Mouse (Mus musculus) CH12.LX (cell line): Measurements from ENCODE around the gene Gm28053. TPM values are rescaled to one million over a fixed set of nuclear protein-coding genes. Genes with fewer than 3 reads are reported as not detected.
A peak's percentile ranks its signal among the peaks of the same experiment; 100 is the strongest.

Source experiments
- DNase-seq: peaks from one replicate; pipeline ENCODE4 v3.0.0-alpha.2; 2013; ENCODE audit errors: extremely low read depth
- H3K27ac ChIP-seq: 2 replicates; pipeline ENCODE4 v1.5.1; 2012; ENCODE audit warnings: low read depth, mild to moderate bottlenecking, control low read depth, moderate library complexity; ENCODE audit not compliant: insufficient read depth
- H3K27me3 ChIP-seq: replicated peaks from 2 replicates; pipeline ENCODE3; 2012; ENCODE audit warnings: inconsistent platforms
- H3K36me3 ChIP-seq, 2 experiments: replicated peaks in 1 of 2; 2 replicates each; pipeline versions ENCODE3 to v1.6.1; 2012; ENCODE audit warnings: inconsistent platforms in 1 of 2, low read length in 1 of 2, mild to moderate bottlenecking in 1 of 2, mixed read lengths in 1 of 2, moderate library complexity in 1 of 2; ENCODE audit not compliant: control insufficient read depth in 1 of 2, insufficient read depth in 1 of 2
- H3K4me1 ChIP-seq, 2 experiments: 2 replicates each; pipeline ENCODE4 v1.6.1; 2012; ENCODE audit warnings: inconsistent platforms in 1 of 2, moderate library complexity in 1 of 2; ENCODE audit not compliant: insufficient read depth in 2 of 2, control insufficient read depth in 1 of 2
- H3K4me2 ChIP-seq: 2 replicates; pipeline ENCODE4 v1.6.1; 2012; ENCODE audit warnings: low read depth, mild to moderate bottlenecking, control low read depth; ENCODE audit not compliant: poor library complexity, insufficient read depth, severe bottlenecking
- H3K4me3 ChIP-seq, 3 experiments: fragments of 150-350 bp in 1 of 3; sonication (generic) in 1 of 3; replicated peaks in 1 of 3; 2 replicates each; pipeline versions ENCODE3 to v1.5.1; 2011 to 2012; ENCODE audit warnings: low read depth in 2 of 3, low read length in 2 of 3, mild to moderate bottlenecking in 2 of 3, moderate library complexity in 2 of 3, control low read depth in 1 of 3, improper control_type of control experiment in 1 of 3, inconsistent platforms in 1 of 3, mixed read lengths in 1 of 3; ENCODE audit not compliant: poor library complexity in 1 of 3
- H3K79me2 ChIP-seq: replicated peaks from 2 replicates; pipeline ENCODE4 v1.6.1; 2012; ENCODE audit warnings: mild to moderate bottlenecking, moderate library complexity; ENCODE audit not compliant: control insufficient read depth, poor library complexity, insufficient read depth, severe bottlenecking; ENCODE audit errors: extremely low read depth
- H3K9ac ChIP-seq: 2 replicates; pipeline ENCODE4 v1.6.1; 2012; ENCODE audit warnings: low read depth, mild to moderate bottlenecking, control low read depth, moderate library complexity; ENCODE audit not compliant: insufficient read depth
- H3K9me3 ChIP-seq: replicated peaks from 2 replicates; pipeline ENCODE3; 2012; ENCODE audit warnings: low read length, inconsistent platforms, mixed read lengths
- BHLHE40 ChIP-seq: IDR thresholded peaks from 2 replicates; pipeline ENCODE4 v1.6.1; 2011; ENCODE audit warnings: mild to moderate bottlenecking, low read depth, low read length, improper control_type of control experiment
- CHD1 ChIP-seq: IDR thresholded peaks from 2 replicates; pipeline ENCODE4 v1.6.1; 2012; ENCODE audit warnings: low read depth, low read length, improper control_type of control experiment, inconsistent platforms
- CHD2 ChIP-seq: IDR thresholded peaks from 2 replicates; pipeline ENCODE4 v1.6.1; 2011; ENCODE audit warnings: low read length, improper control_type of control experiment
- E2F4 ChIP-seq: IDR thresholded peaks from 2 replicates; pipeline ENCODE4 v1.6.1; 2011; ENCODE audit warnings: low read depth, low read length, improper control_type of control experiment; ENCODE audit not compliant: insufficient replicate concordance
- EP300 ChIP-seq: IDR thresholded peaks from 2 replicates; pipeline ENCODE4 v1.6.1; 2011; ENCODE audit warnings: low read length, improper control_type of control experiment
- ETS1 ChIP-seq: conservative IDR thresholded peaks from 2 replicates; pipeline ENCODE4 v1.6.1; 2012; ENCODE audit warnings: low read depth, mild to moderate bottlenecking, inconsistent platforms, low read length, improper control_type of control experiment, moderate library complexity
- IRF4 ChIP-seq: IDR thresholded peaks from 2 replicates; pipeline ENCODE4 v1.6.1; 2014; ENCODE audit warnings: low read depth, mild to moderate bottlenecking, inconsistent platforms, low read length, improper control_type of control experiment
- KAT2A ChIP-seq: IDR thresholded peaks from 2 replicates; pipeline ENCODE4 v1.6.1; 2012; ENCODE audit warnings: low read length, improper control_type of control experiment, inconsistent platforms; ENCODE audit not compliant: insufficient replicate concordance
- MAX ChIP-seq: IDR thresholded peaks from 2 replicates; pipeline ENCODE4 v1.6.1; 2011; ENCODE audit warnings: low read length, improper control_type of control experiment
- MEF2A ChIP-seq: IDR thresholded peaks from 2 replicates; pipeline ENCODE4 v1.6.1; 2014; ENCODE audit warnings: low read depth, mild to moderate bottlenecking, inconsistent platforms, low read length, improper control_type of control experiment, borderline replicate concordance
- MXI1 ChIP-seq: IDR thresholded peaks from 2 replicates; pipeline ENCODE4 v1.6.1; 2011; ENCODE audit warnings: mild to moderate bottlenecking, low read depth, low read length, improper control_type of control experiment
- NELFE ChIP-seq: IDR thresholded peaks from 2 replicates; pipeline ENCODE4 v1.6.1; 2011; ENCODE audit warnings: low read depth, low read length, improper control_type of control experiment
- PAX5 ChIP-seq: IDR thresholded peaks from 2 replicates; pipeline ENCODE4 v1.6.1; 2012; ENCODE audit warnings: low read length, inconsistent platforms, mixed read lengths
- POLR2A ChIP-seq: IDR thresholded peaks from 2 replicates; pipeline ENCODE4 v1.6.1; 2011; ENCODE audit warnings: low read depth, mild to moderate bottlenecking, improper control_type of control experiment, low read length
- SMC3 ChIP-seq: IDR thresholded peaks from 2 replicates; pipeline ENCODE4 v1.6.1; 2011; ENCODE audit warnings: low read depth, low read length, improper control_type of control experiment
- TBP ChIP-seq: conservative IDR thresholded peaks from 2 replicates; pipeline ENCODE4 v1.6.1; 2011; ENCODE audit warnings: low read depth, low read length, improper control_type of control experiment
- TCF12 ChIP-seq: IDR thresholded peaks from 2 replicates; pipeline ENCODE4 v1.6.1; 2014; ENCODE audit warnings: low read depth, mild to moderate bottlenecking, inconsistent platforms, low read length, improper control_type of control experiment
- UBTF ChIP-seq: IDR thresholded peaks from 2 replicates; pipeline ENCODE4 v1.6.1; 2012; ENCODE audit warnings: low read depth, mild to moderate bottlenecking, inconsistent platforms, low read length, improper control_type of control experiment, moderate library complexity
- USF1 ChIP-seq: IDR thresholded peaks from 2 replicates; pipeline ENCODE4 v1.6.1; 2014; ENCODE audit warnings: low read depth, mild to moderate bottlenecking, inconsistent platforms, low read length, improper control_type of control experiment
- USF2 ChIP-seq: conservative IDR thresholded peaks from 2 replicates; pipeline ENCODE4 v1.6.1; 2011; ENCODE audit warnings: low read depth, low read length, improper control_type of control experiment
- ZC3H11A ChIP-seq: IDR thresholded peaks from 2 replicates; pipeline ENCODE4 v1.6.1; 2012; ENCODE audit warnings: low read depth, mild to moderate bottlenecking, inconsistent platforms, low read length, improper control_type of control experiment
- dilution Hi-C: fragments of 300-500 bp; cut with MboI; formaldehyde crosslinking; loops from 2 replicates; pipeline ENCODE4 v1.14.3; 2020; ENCODE audit warnings: low sequenced_read_pairs; ENCODE audit not compliant: extremely low pct_unique_long_range_greater_than_20kb, extremely low pct_ligation_motif_present
- in situ Hi-C: fragments of 300-500 bp; cut with MboI; formaldehyde crosslinking; loops from 3 replicates; pipeline ENCODE4 v1.14.3; 2019; ENCODE audit warnings: low sequenced_read_pairs, low pct_ligation_motif_present, low pct_unique_long_range_greater_than_20kb, mixed read lengths
- polyA plus RNA-seq: library from polyadenylated mRNA; unstranded; fragments of >175 nt; gene quantifications from 2 replicates; pipeline ENCODE4 v1.2.1, GENCODE M21; 2012; ENCODE audit warnings: low read depth; ENCODE audit not compliant: insufficient read length
- total RNA-seq, 2 experiments: library from RNA; depleted of rRNA; stranded (reverse); fragments of 300-350 nt in 1 of 2; fragments of >200 nt in 1 of 2; gene quantifications; 2 replicates each; pipeline ENCODE4 v1.2.3; 2012 to 2014

Gene Gm28053
- total and polyA plus RNA-seq, 3 experiments = 8.0 to 22.7 (median 10.0) TPM

- TF ChIP-seq CHD2 (no peak), E2F4 (no peak), EP300 (no peak), MEF2A (no peak), KAT2A (no peak), POLR2A (peak; percentile 33; the same call in 1 of the 2 replicates), CHD1 (no peak), MAX (peak; percentile 46; the same call in 1 of the 2 replicates), BHLHE40 (peak; percentile 93), ETS1 (no peak)
These were observed 53.6 kb downstream of the Gm28053 start (continued) for GRCm38 (mm10) chr6:48772030-48772429.

GRCm38 (mm10) chr6:48784406-48784805 is 66.0 kb downstream of the Gm28053 start:
- Histone ChIP-seq H3K36me3 (no peaks in the 10 kb centered on the region), H3K4me2 (no peak overlapping the region), H3K27ac (no peak overlapping the region), H3K27me3 (no peaks in the 10 kb centered on the region), H3K79me2 (no peaks in the 10 kb centered on the region), H3K9ac (no peak overlapping the region), H3K4me3 (no peak overlapping the region), H3K4me1 (peaks cover 0 to 7% of the 10 kb centered on the region in 2 experiments; a peak in 1 of 4 replicates), H3K9me3 (no peaks in the 10 kb centered on the region)
- dilution Hi-C loops = no loop called here
- DNase-seq = no peak
- in situ Hi-C loops = no loop called here
- TF ChIP-seq POLR2A = no peak
- no peak for TF ChIP-seq CHD2
- TF ChIP-seq E2F4 = no peak

GRCm38 (mm10) chr6:48785189-48785588 is 66.8 kb downstream of the Gm28053 start:
- Histone ChIP-seq H3K27ac (no peak overlapping the region), H3K27me3 (no peaks in the 10 kb centered on the region), H3K9ac (no peak overlapping the region), H3K4me2 (no peak overlapping the region), H3K79me2 (no peaks in the 10 kb centered on the region), H3K4me3 (no peak overlapping the region), H3K9me3 (no peaks in the 10 kb centered on the region), H3K36me3 (no peaks in the 10 kb centered on the region), H3K4me1 (peaks cover 0 to 7% of the 10 kb centered on the region in 2 experiments; a peak in 1 of 4 replicates)
- DNase-seq = no peak
- dilution Hi-C loops (no loop called here), in situ Hi-C loops (no loop called here)
- TF ChIP-seq TCF12 (no peak), ETS1 (no peak), SMC3 (no peak), BHLHE40 (no peak), NELFE (no peak), UBTF (no peak), ZC3H11A (no peak), USF2 (no peak), POLR2A (no peak), CHD1 (no peak), IRF4 (no peak), MXI1 (no peak), PAX5 (no peak), USF1 (no peak), TBP (no peak)
